Mouse (Mus musculus): ENCODE results near the gene 6030452D12Rik.

DNA sequence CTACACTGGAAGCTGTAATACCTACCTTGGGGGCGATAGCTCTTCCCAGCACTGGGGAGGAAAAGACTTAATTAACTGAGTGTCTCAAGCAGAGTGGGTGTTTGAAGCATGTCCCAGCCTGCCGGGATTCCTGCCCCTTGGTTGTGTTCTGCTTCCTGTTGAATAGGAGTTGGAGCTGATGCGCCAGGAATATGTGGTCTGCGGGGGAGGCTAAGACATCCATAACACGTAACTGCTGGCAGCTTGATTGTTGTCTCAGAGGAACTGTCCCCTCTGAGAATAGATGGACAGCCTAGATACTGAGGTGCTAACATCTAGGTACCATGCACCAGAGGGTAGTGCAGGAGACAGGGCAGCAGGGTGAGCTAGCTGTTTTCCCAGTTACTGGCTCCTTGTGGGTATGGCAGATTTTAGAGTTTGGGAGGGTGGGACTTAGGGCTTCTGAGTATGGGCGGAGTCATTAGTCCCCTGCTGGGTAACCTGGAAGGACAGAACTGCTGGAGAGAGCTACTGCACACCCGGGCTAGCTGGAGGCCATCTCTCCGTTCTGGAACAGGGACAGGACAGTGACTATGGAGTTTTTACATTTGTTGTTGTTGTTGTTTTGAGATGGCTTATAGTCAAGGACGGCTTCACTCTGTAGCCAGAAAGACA is 28.4 kb downstream of the 6030452D12Rik start:
- TF ChIP-seq EP300 (IDR thresholded peaks at IDR 0.05; ENCODE audit: low read depth): no peak
- no peak for TF ChIP-seq CTCF (IDR thresholded peaks at IDR 0.05; ENCODE audit: low read depth)
